Mouse (Mus musculus) kidney, postnatal 0 days (tissue): Measurements from ENCODE around the gene Avil. TPM values are rescaled to one million over a fixed set of nuclear protein-coding genes. Genes with fewer than 3 reads are reported as not detected.

Source experiments
- ATAC-seq: fragments of 200-750 bp; cut with Nextera tagmentation; replicated peaks from 2 replicates; pipeline ENCODE4 v1.8.0; 2017; ENCODE audit warnings: low read depth, moderate number of reproducible peaks, moderate TSS enrichment, moderate library complexity; ENCODE audit not compliant: low FRiP score
- DNase-seq: peaks from one replicate; pipeline ENCODE4 v3.0.0-alpha.2; 2016; ENCODE audit warnings: low spot score
- H3K27ac ChIP-seq: fragments of 300-500 bp; sonication (generic); 2 replicates; pipeline ENCODE4 v1.5.1; 2014; ENCODE audit warnings: mild to moderate bottlenecking
- H3K27me3 ChIP-seq: fragments of 300-500 bp; sonication (generic); 2 replicates; pipeline ENCODE4 v1.6.1; 2014; ENCODE audit warnings: low read length, mixed read lengths; ENCODE audit not compliant: insufficient read depth
- H3K36me3 ChIP-seq: fragments of 300-500 bp; sonication (generic); 2 replicates; pipeline ENCODE4 v1.6.1; 2014; ENCODE audit warnings: low read length, mixed read lengths; ENCODE audit not compliant: insufficient read depth
- H3K4me1 ChIP-seq: fragments of 300-500 bp; sonication (generic); replicated peaks from 2 replicates; pipeline ENCODE4 v1.6.1; 2014; ENCODE audit warnings: antibody characterized with exemption, low read length, mixed read lengths; ENCODE audit not compliant: insufficient read depth
- H3K4me2 ChIP-seq: fragments of 300-500 bp; sonication (generic); 2 replicates; pipeline ENCODE4 v1.6.1; 2014; ENCODE audit warnings: mild to moderate bottlenecking, low read length, moderate library complexity, mixed read lengths
- H3K4me3 ChIP-seq: fragments of 300-500 bp; sonication (generic); replicated peaks from 2 replicates; pipeline ENCODE4 v1.5.1; 2014; ENCODE audit warnings: low read depth, low read length
- H3K9ac ChIP-seq: fragments of 300-500 bp; sonication (generic); 2 replicates; pipeline ENCODE4 v1.6.1; 2014; ENCODE audit warnings: low read depth, low read length
- H3K9me3 ChIP-seq: fragments of 300-500 bp; sonication (generic); replicated peaks from 2 replicates; pipeline ENCODE4 v1.6.1; 2016; ENCODE audit warnings: low read length, inconsistent platforms, mixed read lengths
- CTCF ChIP-seq: IDR thresholded peaks from 2 replicates; pipeline ENCODE4 v1.5.1; 2016; ENCODE audit warnings: antibody characterized with exemption, low read depth, mild to moderate bottlenecking, moderate library complexity
- WGBS: fragments of 180-500 bp; shearing (Covaris S2); extraction: QIAGEN DNeasy Blood & Tissue Kit; methylation state at CpG from one replicate; pipeline ENCODE4 v1.1.7; 2014; 5-methylcytosine and 5-hydroxymethylcytosine counted together
- polyA plus RNA-seq: library from polyadenylated mRNA; unstranded; fragments of >200 nt; fragmentation: Nextera tagmentation; extraction: Ambion mirVana; gene quantifications from 2 replicates; pipeline ENCODE4 v1.2.1, GENCODE M21; 2015

The Avil gene
- polyA plus RNA-seq, 1 experiment from 2014 or later = 0.07 TPM

GRCm38 (mm10) chr10:126993621-126994020 lies 6.9 kb upstream of the Avil start:
- peaks cover 62% of the 10 kb centered on the region for H3K36me3 ChIP-seq
- H3K4me2 ChIP-seq = no peak overlapping the region
- no peak for TF ChIP-seq CTCF
- no peak overlapping the region for H3K9ac ChIP-seq
- ATAC-seq (no peak), DNase-seq (no peak)
- no peaks in the 10 kb centered on the region for H3K27me3 ChIP-seq
- H3K9me3 ChIP-seq = no peaks in the 10 kb centered on the region
- H3K27ac ChIP-seq = no peak overlapping the region
- WGBS = 83% methylated on average over 3 of the region's 3 CpGs
- H3K4me1 ChIP-seq = peaks cover 6% of the 10 kb centered on the region; the same call in 1 of the 2 replicates
- no peak overlapping the region for H3K4me3 ChIP-seq

- Histone ChIP-seq H3K9me3 (no peaks in the 10 kb centered on the region), H3K4me2 (no peak overlapping the region), H3K36me3 (peaks cover 58% of the 10 kb centered on the region), H3K27me3 (no peaks in the 10 kb centered on the region), H3K27ac (no peak overlapping the region), H3K4me3 (no peak overlapping the region), H3K9ac (no peak overlapping the region), H3K4me1 (no peaks in the 10 kb centered on the region)
- DNase-seq (no peak), ATAC-seq (no peak)
- no peak for TF ChIP-seq CTCF
- 53% methylated on average over 13 of the region's 13 CpGs for WGBS
Observed at GRCm38 (mm10) chr10:126997340-126998113, 3.0 kb upstream of the Avil start.

GRCm38 (mm10) chr10:127001297-127001696 lies 788 bp downstream of the Avil start:
- Histone ChIP-seq H3K27me3 (no peaks in the 10 kb centered on the region), H3K9ac (no peak overlapping the region), H3K4me2 (no peak overlapping the region), H3K4me3 (no peak overlapping the region), H3K27ac (no peak overlapping the region), H3K9me3 (no peaks in the 10 kb centered on the region), H3K4me1 (no peaks in the 10 kb centered on the region), H3K36me3 (peaks cover 25% of the 10 kb centered on the region)
- 78% methylated on average over 9 of the region's 9 CpGs for WGBS
- TF ChIP-seq CTCF = no peak
- ATAC-seq = no peak
- no peak for DNase-seq

GRCm38 (mm10) chr10:127002056-127002455 lies 1.5 kb downstream of the Avil start:
- no peak for DNase-seq

GRCm38 (mm10) chr10:127002765-127003164 lies 2.3 kb downstream of the Avil start:
- Histone ChIP-seq H3K9me3 (no peaks in the 10 kb centered on the region), H3K4me3 (no peak overlapping the region), H3K4me1 (no peaks in the 10 kb centered on the region), H3K9ac (no peak overlapping the region), H3K27ac (no peak overlapping the region), H3K27me3 (no peaks in the 10 kb centered on the region), H3K4me2 (no peak overlapping the region), H3K36me3 (peaks cover 18% of the 10 kb centered on the region)
- ATAC-seq (no peak), DNase-seq (no peak)
- WGBS = 88% methylated on average over 5 of the region's 5 CpGs
- no peak for TF ChIP-seq CTCF

More at GRCm38 (mm10) chr10:127002056-127002455, 1.5 kb downstream of the Avil start:
- no peak for ATAC-seq
- H3K36me3 ChIP-seq = peaks cover 25% of the 10 kb centered on the region
- H3K27ac ChIP-seq = no peak overlapping the region
- 80% methylated on average over 1 of the region's 1 CpGs for WGBS
- no peak overlapping the region for H3K4me2 ChIP-seq
- no peak for TF ChIP-seq CTCF
- no peaks in the 10 kb centered on the region for H3K27me3 ChIP-seq
- H3K4me1 ChIP-seq = no peaks in the 10 kb centered on the region
- no peaks in the 10 kb centered on the region for H3K9me3 ChIP-seq
- no peak overlapping the region for H3K9ac ChIP-seq
- no peak overlapping the region for H3K4me3 ChIP-seq

GRCm38 (mm10) chr10:127003334-127003733 lies 2.8 kb downstream of the Avil start:
- Histone ChIP-seq H3K9ac (no peak overlapping the region), H3K4me2 (no peak overlapping the region), H3K4me1 (no peaks in the 10 kb centered on the region), H3K27ac (no peak overlapping the region), H3K9me3 (no peaks in the 10 kb centered on the region), H3K4me3 (no peak overlapping the region), H3K27me3 (no peaks in the 10 kb centered on the region), H3K36me3 (peaks cover 13% of the 10 kb centered on the region)
- no peak for DNase-seq
- WGBS = 71% methylated on average over 8 of the region's 8 CpGs
- no peak for ATAC-seq
- no peak for TF ChIP-seq CTCF
